Mouse (Mus musculus): ENCODE measurements around the gene Cacna1b. TPM values are rescaled to one million over a fixed set of nuclear protein-coding genes. Genes with fewer than 3 reads are reported as not detected.

Cacna1b gene
- polyA plus RNA-seq, 1 experiment: not detected

DNA sequence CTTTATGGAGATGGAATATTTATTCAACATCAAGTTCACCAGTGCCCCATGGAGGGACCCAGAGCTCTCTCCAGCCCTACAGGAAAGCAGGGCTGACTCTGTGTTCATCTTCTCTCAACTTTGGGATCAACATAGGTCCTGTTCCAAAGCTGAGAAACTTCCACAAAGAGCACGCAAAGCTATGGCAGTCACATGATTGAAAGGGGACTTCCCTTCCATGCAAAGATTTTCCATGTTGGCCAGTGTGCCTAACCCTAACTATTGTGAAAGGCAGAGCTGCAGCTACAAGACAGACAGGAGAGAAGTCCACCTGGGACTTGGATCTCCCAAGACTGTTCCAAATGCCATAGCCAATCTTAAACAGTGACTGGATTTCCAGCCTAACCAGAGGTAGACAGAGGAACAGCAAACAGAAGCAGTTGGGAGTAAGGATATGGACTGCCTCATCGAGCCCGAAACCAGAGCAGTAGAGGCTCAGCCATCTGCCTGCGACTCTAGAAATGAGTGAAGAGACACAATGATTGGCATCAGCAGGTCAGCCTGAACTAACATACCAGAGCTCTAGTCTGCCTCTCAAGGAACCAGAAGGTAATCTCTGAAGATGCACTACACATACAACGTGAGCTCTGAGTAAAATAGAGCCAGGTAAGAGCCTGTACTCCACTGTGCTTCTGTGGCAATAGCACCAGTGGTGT lies 116.4 kb downstream of the Cacna1b start:
- H3K4me1 ChIP-seq (ENCODE audit: control insufficient read depth, insufficient read depth, low read length): no peaks in the 10 kb centered on the region; the same call in 1 of the 2 replicates
- no peak overlapping the region for H3K27ac ChIP-seq (ENCODE audit: insufficient read depth, low read depth, low read length)
- no peak for TF ChIP-seq POLR2A (IDR thresholded peaks at IDR 0.05; ENCODE audit: insufficient read depth, low read depth, low read length)
- TF ChIP-seq CTCF (IDR thresholded peaks at IDR 0.05; ENCODE audit: insufficient read depth, low read depth, low read length): no peak
- WGBS: 93% methylated on average over 5 of the region's 5 CpGs
- no peak overlapping the region for H3K4me3 ChIP-seq (ENCODE audit: insufficient read depth, low read depth, low read length)

DNA sequence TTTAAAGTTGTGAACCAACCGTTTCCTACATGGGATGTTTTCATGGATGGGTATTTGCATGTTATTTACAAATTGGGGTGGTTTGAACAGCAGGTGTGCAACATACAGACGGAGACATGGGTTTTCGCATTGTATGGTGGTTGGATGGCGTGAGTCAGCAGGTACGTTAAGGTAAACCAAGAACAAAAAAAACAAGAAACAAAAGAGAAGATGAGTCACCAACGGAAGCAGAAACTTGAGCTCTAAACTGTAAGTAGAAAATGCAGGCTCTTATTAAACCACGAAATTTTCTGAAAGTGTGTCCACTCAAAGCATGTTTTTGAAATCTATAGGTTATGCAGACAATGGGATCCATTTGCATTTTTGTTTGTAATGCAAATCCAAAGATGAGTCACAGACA lies 120.1 kb downstream of the Cacna1b start:
- peaks cover 7% of the 10 kb centered on the region for H3K4me1 ChIP-seq (ENCODE audit: control insufficient read depth, insufficient read depth, low read length)
- no peak overlapping the region for H3K4me3 ChIP-seq (ENCODE audit: insufficient read depth, low read depth, low read length)
- TF ChIP-seq CTCF (IDR thresholded peaks at IDR 0.05; ENCODE audit: insufficient read depth, low read depth, low read length) (no peak), POLR2A (IDR thresholded peaks at IDR 0.05; ENCODE audit: insufficient read depth, low read depth, low read length) (no peak)
- no peak overlapping the region for H3K27ac ChIP-seq (ENCODE audit: insufficient read depth, low read depth, low read length)
- WGBS: 74% methylated on average over 7 of the region's 7 CpGs

DNA sequence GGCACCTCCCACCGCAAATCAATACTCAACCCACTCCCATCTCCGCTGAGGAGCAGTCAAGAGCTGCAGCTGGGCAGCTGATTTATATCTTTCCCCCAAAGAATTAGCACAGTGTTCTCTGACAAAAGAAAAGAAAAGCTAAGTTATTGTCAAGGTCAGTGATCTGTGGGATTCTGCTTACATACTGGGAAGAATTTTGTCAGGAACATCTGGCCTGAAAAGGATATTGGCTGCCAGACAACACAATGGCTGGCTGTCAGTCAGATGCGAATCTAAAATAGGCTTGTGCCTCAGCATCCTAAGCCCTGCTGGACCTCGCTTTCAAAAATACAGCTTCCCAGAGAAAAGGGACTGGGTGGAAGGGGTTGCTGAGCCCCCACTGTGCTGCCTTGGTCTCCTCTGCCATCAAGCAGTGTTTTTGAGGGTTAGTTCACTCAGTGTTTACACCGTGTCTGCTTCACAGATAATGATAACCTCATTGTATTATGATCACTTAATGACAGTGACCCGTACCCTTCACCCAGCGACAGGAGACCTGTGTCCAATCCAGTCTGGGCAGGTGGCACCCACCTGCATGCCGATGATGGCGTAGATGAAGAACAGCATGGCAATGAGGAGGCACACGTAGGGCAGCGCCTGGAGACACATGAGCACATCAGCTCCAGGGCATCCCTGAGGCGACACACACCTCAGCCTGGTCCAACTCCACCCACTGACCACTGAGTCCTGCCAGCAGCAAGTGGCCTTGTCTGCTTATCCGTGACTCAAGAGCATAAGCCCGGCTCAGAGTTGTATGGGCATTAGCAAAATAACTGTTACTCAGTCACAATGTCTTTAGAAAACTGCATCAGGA lies 124.6 kb downstream of the Cacna1b start:
- Histone ChIP-seq H3K4me3 (ENCODE audit: insufficient read depth, low read depth, low read length) (no peak overlapping the region), H3K4me1 (ENCODE audit: control insufficient read depth, insufficient read depth, low read length) (peaks cover 7% of the 10 kb centered on the region), H3K27ac (ENCODE audit: insufficient read depth, low read depth, low read length) (0 out of 2 replicates have a peak overlapping the region, but pooled peaks have one; percentile 10)
- WGBS: 58% methylated on average over 14 of the region's 14 CpGs
- TF ChIP-seq CTCF (IDR thresholded peaks at IDR 0.05; ENCODE audit: insufficient read depth, low read depth, low read length) (no peak), POLR2A (IDR thresholded peaks at IDR 0.05; ENCODE audit: insufficient read depth, low read depth, low read length) (no peak)

DNA sequence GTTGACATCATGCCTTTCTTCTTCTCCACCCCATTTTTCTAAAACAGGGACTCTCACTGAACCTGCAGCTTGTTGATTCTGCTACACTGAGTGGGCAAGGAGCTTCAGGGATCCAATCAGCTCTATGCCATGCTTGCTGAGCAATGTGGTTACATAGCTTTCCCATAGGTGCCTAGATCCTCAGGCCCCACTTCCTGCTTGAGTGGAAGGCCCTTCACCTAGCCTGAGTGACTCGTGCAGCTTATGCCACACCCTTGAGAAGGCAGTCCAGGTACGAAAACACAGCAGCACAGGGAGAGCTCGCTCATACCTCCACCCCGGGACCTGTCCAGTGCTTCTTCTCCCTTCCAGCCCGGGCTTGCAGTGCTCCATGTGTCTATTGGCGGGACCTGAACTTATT lies 129.3 kb downstream of the Cacna1b start:
- WGBS: 89% methylated on average over 6 of the region's 6 CpGs
- no peak overlapping the region for H3K4me3 ChIP-seq (ENCODE audit: insufficient read depth, low read depth, low read length)
- no peak overlapping the region for H3K27ac ChIP-seq (ENCODE audit: insufficient read depth, low read depth, low read length)
- no peak for TF ChIP-seq POLR2A (IDR thresholded peaks at IDR 0.05; ENCODE audit: insufficient read depth, low read depth, low read length)
- TF ChIP-seq CTCF (IDR thresholded peaks at IDR 0.05; ENCODE audit: insufficient read depth, low read depth, low read length): no peak
- H3K4me1 ChIP-seq (ENCODE audit: control insufficient read depth, insufficient read depth, low read length): peaks cover 4% of the 10 kb centered on the region; the same call in 1 of the 2 replicates

DNA sequence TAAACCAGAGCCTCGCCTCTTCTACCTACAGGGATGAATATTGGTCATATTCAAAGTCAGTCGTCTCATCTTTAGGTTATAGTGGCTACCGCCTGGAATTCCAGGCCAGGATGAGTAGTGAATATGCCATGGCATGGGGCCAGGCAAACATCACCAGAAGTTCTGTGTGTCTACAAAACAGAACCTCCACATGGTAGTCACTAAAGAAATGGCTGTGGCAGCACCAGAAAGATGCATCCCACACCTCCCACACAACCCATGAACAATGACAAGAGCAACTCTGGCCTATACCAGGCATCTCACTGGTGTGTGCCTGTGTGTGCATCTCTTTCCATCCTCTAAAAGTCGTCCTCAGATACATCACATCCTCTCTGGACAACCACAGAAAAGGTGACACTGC lies 145.8 kb downstream of the Cacna1b start:
- H3K27ac ChIP-seq (ENCODE audit: insufficient read depth, low read depth, low read length): no peak overlapping the region
- 84% methylated on average over 4 of the region's 4 CpGs for WGBS
- no peak for TF ChIP-seq CTCF (IDR thresholded peaks at IDR 0.05; ENCODE audit: insufficient read depth, low read depth, low read length)
- TF ChIP-seq POLR2A (IDR thresholded peaks at IDR 0.05; ENCODE audit: insufficient read depth, low read depth, low read length): no peak
- H3K4me3 ChIP-seq (ENCODE audit: insufficient read depth, low read depth, low read length): no peak overlapping the region
- no peaks in the 10 kb centered on the region for H3K4me1 ChIP-seq (ENCODE audit: control insufficient read depth, insufficient read depth, low read length)

DNA sequence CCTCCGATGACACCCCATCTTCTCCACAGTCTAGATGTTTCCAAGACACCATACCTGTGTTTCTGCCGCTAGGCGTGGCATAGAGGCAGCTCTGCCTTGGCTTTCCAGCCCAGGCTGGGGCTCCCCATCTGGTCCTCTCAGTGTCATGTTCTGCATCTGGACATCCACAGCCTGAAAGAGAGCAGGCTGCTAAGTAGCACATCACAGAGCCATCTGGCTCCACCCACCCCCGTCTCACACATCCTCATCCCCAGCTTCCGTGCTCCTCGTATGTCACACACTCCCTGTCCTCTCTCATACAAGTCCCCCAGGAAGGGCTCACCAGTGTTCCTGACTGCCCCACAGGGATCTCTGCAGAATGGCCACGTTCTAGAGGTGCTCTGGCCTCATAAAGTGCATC lies 153.2 kb downstream of the Cacna1b start:
- no peak overlapping the region for H3K4me3 ChIP-seq (ENCODE audit: insufficient read depth, low read depth, low read length)
- H3K27ac ChIP-seq (ENCODE audit: insufficient read depth, low read depth, low read length): no peak overlapping the region
- 85% methylated on average over 7 of the region's 7 CpGs for WGBS
- H3K4me1 ChIP-seq (ENCODE audit: control insufficient read depth, insufficient read depth, low read length): peaks cover 8% of the 10 kb centered on the region; the same call in 1 of the 2 replicates
- TF ChIP-seq CTCF (IDR thresholded peaks at IDR 0.05; ENCODE audit: insufficient read depth, low read depth, low read length) (no peak), POLR2A (IDR thresholded peaks at IDR 0.05; ENCODE audit: insufficient read depth, low read depth, low read length) (no peak)

DNA sequence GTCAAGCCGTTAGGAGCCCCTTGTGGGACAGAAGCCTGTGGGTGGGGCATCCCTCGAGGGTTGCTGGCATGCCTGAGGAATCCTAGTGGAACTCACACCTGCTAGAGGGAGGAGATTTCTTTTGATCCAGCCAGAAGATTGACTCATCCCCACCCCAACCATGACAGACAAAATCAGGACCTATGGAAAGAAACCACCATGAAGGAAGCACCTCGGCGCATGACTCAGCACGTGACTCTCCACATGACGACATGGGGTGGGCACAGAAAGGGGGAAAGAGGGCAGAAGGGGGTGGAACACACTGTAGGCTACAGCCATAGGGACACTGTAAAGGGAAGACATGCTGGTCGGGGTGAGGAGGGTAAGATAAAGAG lies 154.2 kb downstream of the Cacna1b start:
- Histone ChIP-seq H3K4me3 (ENCODE audit: insufficient read depth, low read depth, low read length) (no peak overlapping the region), H3K4me1 (ENCODE audit: control insufficient read depth, insufficient read depth, low read length) (peaks cover 8% of the 10 kb centered on the region; the same call in 1 of the 2 replicates), H3K27ac (ENCODE audit: insufficient read depth, low read depth, low read length) (no peak overlapping the region)
- WGBS: 39% methylated on average over 7 of the region's 7 CpGs
- no peak for TF ChIP-seq CTCF (IDR thresholded peaks at IDR 0.05; ENCODE audit: insufficient read depth, low read depth, low read length)
- no peak for TF ChIP-seq POLR2A (IDR thresholded peaks at IDR 0.05; ENCODE audit: insufficient read depth, low read depth, low read length)

DNA sequence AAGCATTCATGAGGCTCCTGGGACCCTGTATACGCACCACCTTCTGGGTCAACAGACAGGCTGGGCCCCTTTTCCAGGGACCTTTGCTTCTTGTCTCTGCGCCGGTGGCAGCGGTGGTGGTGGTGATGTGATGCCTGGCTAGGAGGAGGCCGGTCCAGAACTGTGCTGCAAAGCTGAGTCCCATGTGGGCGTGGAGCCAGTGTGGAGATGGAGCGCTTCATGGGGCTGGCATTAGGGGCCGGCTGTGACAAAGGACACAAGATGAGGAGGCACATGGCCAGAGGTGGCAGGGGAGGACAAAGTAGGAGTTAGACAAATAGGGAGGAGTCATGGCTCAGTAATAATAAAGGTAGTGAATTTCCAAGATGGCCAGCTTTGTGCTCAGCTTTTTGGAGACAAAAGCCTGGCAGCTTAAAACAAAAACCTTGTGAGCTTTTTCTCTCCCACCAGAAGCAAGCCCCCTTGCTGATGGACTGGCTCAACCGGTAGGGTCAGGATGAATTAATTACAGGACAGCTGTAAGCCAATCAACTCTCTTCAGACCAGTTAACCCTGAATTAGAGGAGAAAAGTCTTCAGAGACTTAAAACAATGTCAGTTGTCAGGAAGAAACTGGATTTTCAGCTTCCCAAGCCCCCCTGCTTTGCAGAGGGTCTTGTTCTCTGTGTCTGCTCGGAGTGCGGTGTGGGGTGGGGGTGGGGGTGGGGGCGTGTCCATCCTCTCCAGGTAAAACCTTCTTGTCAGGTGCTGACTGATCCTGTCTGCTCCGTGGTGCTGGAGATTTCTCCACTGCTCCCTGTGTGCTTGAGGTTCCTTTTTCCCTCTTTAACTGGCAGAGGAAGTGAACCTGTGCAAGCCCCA lies 154.8 kb downstream of the Cacna1b start:
- TF ChIP-seq CTCF (IDR thresholded peaks at IDR 0.05; ENCODE audit: insufficient read depth, low read depth, low read length) (no peak), POLR2A (IDR thresholded peaks at IDR 0.05; ENCODE audit: insufficient read depth, low read depth, low read length) (no peak)

More for the DNA sequence above, 154.8 kb downstream of the Cacna1b start:
- H3K4me3 ChIP-seq (ENCODE audit: insufficient read depth, low read depth, low read length): no peak overlapping the region
- no peak overlapping the region for H3K27ac ChIP-seq (ENCODE audit: insufficient read depth, low read depth, low read length)
- 43% methylated on average over 13 of the region's 13 CpGs for WGBS
- H3K4me1 ChIP-seq (ENCODE audit: control insufficient read depth, insufficient read depth, low read length): peaks cover 8% of the 10 kb centered on the region; the same call in 1 of the 2 replicates
